Mouse (Mus musculus) megakaryocyte, embryonic 14.5 days (primary cell): Measurements from ENCODE around the gene Fth1.

Experiments used
- FLI1 ChIP-seq: IDR thresholded peaks from 2 replicates; pipeline ENCODE4 v1.6.1; 2012; ENCODE audit warnings: low read length, inconsistent platforms, mixed read lengths
- GATA1 ChIP-seq: IDR thresholded peaks from 3 replicates; pipeline ENCODE4 v1.6.1; 2012; ENCODE audit warnings: mixed read lengths, low read length, inconsistent platforms, borderline replicate concordance

DNA sequence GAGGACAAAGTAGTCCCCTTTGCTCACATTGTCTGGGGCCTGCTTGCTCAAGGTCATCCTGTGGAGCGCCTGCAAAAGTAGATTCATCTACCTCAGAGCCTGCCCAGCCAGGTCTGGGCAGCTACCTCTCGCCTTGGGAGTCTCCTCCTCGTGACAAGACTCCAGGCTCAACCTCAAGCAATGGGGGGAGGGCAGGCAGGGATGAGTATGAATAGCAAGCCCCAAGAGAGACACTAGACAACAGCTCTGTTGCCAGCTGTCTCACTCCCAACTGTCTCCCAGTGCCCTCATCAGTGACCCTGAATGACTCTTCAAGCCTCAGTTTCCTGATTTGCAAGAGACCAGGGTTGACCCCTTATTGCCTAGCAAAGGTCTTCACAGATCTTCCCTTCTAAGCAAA is 33.0 kb downstream of the Fth1 start:
- TF ChIP-seq GATA1 (no peak), FLI1 (no peak)
